In the genomic region with DNA sequence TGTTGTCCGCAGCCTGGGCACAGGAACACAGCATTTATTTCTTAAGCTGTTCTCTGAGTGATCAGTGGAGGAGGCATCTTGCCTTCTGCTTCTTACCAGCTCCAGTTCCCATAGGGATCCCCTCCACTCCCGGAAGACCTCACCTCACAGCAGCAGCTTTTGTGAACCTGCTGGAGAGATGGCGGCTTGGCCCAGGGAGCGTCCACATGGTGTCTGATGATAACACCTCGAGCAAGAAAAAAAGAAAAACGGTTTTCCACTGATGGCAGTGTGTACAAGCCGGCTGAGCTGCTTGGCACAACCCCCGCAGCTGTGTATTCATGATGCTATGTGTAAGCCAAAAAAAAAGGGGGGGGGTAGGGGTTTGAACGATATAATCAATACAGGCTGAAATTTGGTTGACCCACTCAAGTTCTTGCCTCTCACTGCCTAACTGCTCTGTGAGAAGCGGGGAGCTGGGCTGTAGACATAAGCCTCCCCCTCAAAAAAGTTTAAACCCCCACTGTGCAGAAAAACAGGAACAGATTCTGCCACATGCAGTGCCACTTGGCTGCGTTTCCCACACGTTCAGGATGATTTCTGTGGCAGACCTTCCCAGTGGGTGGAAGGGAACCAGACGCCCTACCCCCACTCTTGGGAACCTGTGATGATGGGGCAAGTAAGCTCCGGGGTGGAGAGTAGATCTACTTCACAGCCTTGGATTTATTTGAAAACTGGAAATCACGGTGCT, we compare ENCODE assay signal across 12 mouse cellular contexts.
DNase-seq lines count a peak whose midpoint lies in the region; ATAC-seq and TF ChIP-seq lines count a peak whose summit lies in the region.
"Had no signal": no experiment of that assay in that cellular context is flagged by ENCODE, and none has a peak within 500 bp of the region (broad histone marks: within the 10 kb centered on the region; RNA-seq: fewer than 3 reads in every experiment).

No protein-coding gene starts in this region.

- peak overlapping the region; percentile 47 for H3K27ac ChIP-seq in hindbrain, embryonic 14.5 days
- H3K27ac ChIP-seq in hindbrain, embryonic 12.5 days, result no peak overlapping the region
- peak overlapping the region; percentile 64 for H3K27ac ChIP-seq in forebrain, postnatal 0 days (ENCODE audit: low read depth, low read length)
- H3K27ac ChIP-seq in heart, embryonic 11.5 days (ENCODE audit: low read depth, low read length), result no peak overlapping the region
- no peak overlapping the region for H3K27ac ChIP-seq in kidney, embryonic 16.5 days (ENCODE audit: low read length)
- H3K27ac ChIP-seq: intestine, embryonic 15.5 days; liver, embryonic 13.5 days; midbrain, embryonic 12.5 days had no signal

- TF ChIP-seq CTCF in forebrain, postnatal 0 days (IDR thresholded peaks at IDR 0.05; ENCODE audit: low read depth), result no peak

- peak overlapping the region; percentile 19; the same call in 1 of the 2 replicates for H3K4me2 ChIP-seq in hindbrain, embryonic 14.5 days (replicated peaks)
- no peak overlapping the region for H3K4me2 ChIP-seq in hindbrain, embryonic 12.5 days (replicated peaks)
- peak overlapping the region; percentile 36; the same call in 1 of the 2 replicates for H3K4me2 ChIP-seq in forebrain, postnatal 0 days (ENCODE audit: low read depth)
- no peak overlapping the region for H3K4me2 ChIP-seq in heart, embryonic 11.5 days
- no peak overlapping the region for H3K4me2 ChIP-seq in kidney, embryonic 16.5 days (replicated peaks; ENCODE audit: low read depth, low read length)
- H3K4me2 ChIP-seq: intestine, embryonic 15.5 days; liver, embryonic 13.5 days; midbrain, embryonic 12.5 days had no signal

- H3K9me3 ChIP-seq in hindbrain, embryonic 14.5 days (ENCODE audit: control insufficient read depth, low read length), result no peaks in the 10 kb centered on the region
- no peaks in the 10 kb centered on the region for H3K9me3 ChIP-seq in hindbrain, embryonic 12.5 days (replicated peaks)
- no peaks in the 10 kb centered on the region for H3K9me3 ChIP-seq in forebrain, postnatal 0 days (ENCODE audit: low read length)
- H3K9me3 ChIP-seq in heart, embryonic 11.5 days (replicated peaks; ENCODE audit: control insufficient read depth, low read length), result no peaks in the 10 kb centered on the region
- H3K9me3 ChIP-seq in kidney, embryonic 16.5 days (ENCODE audit: low read length), result no peaks in the 10 kb centered on the region
- H3K9me3 ChIP-seq: intestine, embryonic 15.5 days; liver, embryonic 13.5 days; midbrain, embryonic 12.5 days had no signal

- no peak overlapping the region for H3K9ac ChIP-seq in hindbrain, embryonic 14.5 days
- no peak overlapping the region for H3K9ac ChIP-seq in hindbrain, embryonic 12.5 days
- H3K9ac ChIP-seq in forebrain, postnatal 0 days, result 0 out of 2 replicates have a peak overlapping the region, but pooled peaks have one; percentile 18
- no peak overlapping the region for H3K9ac ChIP-seq in heart, embryonic 11.5 days (ENCODE audit: low read depth, low read length)
- H3K9ac ChIP-seq in kidney, embryonic 16.5 days (replicated peaks; ENCODE audit: low read length), result no peak overlapping the region
- H3K9ac ChIP-seq: intestine, embryonic 15.5 days; liver, embryonic 13.5 days; midbrain, embryonic 12.5 days had no signal

- no peaks in the 10 kb centered on the region for H3K36me3 ChIP-seq in hindbrain, embryonic 14.5 days (replicated peaks; ENCODE audit: control insufficient read depth, insufficient read depth)
- no peaks in the 10 kb centered on the region for H3K36me3 ChIP-seq in hindbrain, embryonic 12.5 days
- no peaks in the 10 kb centered on the region for H3K36me3 ChIP-seq in forebrain, postnatal 0 days (ENCODE audit: insufficient read depth)
- H3K36me3 ChIP-seq in heart, embryonic 11.5 days (ENCODE audit: control insufficient read depth, insufficient read depth, low read length), result no peaks in the 10 kb centered on the region
- H3K36me3 ChIP-seq in kidney, embryonic 16.5 days (ENCODE audit: insufficient read depth, low read length), result no peaks in the 10 kb centered on the region
- H3K36me3 ChIP-seq: intestine, embryonic 15.5 days; liver, embryonic 13.5 days; midbrain, embryonic 12.5 days had no signal

- no peak overlapping the region for H3K4me3 ChIP-seq in hindbrain, embryonic 14.5 days (replicated peaks; ENCODE audit: low read length)
- H3K4me3 ChIP-seq in hindbrain, embryonic 12.5 days, result no peak overlapping the region
- no peak overlapping the region for H3K4me3 ChIP-seq in forebrain, postnatal 0 days (ENCODE audit: low read depth, low read length)
- no peak overlapping the region for H3K4me3 ChIP-seq in heart, embryonic 11.5 days (ENCODE audit: low read depth, low read length)
- no peak overlapping the region for H3K4me3 ChIP-seq in kidney, embryonic 16.5 days (ENCODE audit: low read length)
- H3K4me3 ChIP-seq: intestine, embryonic 15.5 days; liver, embryonic 13.5 days; midbrain, embryonic 12.5 days had no signal

- DNase-seq in hindbrain, embryonic 14.5 days (ENCODE audit: low spot score), result peak; percentile 57
- DNase-seq in forebrain, postnatal 0 days, result peak; percentile 81
- DNase-seq in layer of hippocampus, postnatal 36 days, result peak; percentile 83 to 87
- DNase-seq in right cerebral cortex, postnatal 14 days, result peak; percentile 77
- DNase-seq in urinary bladder, postnatal 25 days (ENCODE audit: low spot score), result no peak
- DNase-seq: liver, embryonic 13.5 days; spleen, adult 18-20 months had no signal

- 62% methylated on average over 15 of the region's 15 CpGs for WGBS in hindbrain, embryonic 14.5 days
- WGBS in hindbrain, embryonic 12.5 days, result 75% methylated on average over 15 of the region's 15 CpGs
- 34% methylated on average over 15 of the region's 15 CpGs for WGBS in forebrain, postnatal 0 days
- 71% methylated on average over 15 of the region's 15 CpGs for WGBS in heart, embryonic 11.5 days (ENCODE audit: insufficient replicate concordance)
- 84% methylated on average over 15 of the region's 15 CpGs for WGBS in kidney, embryonic 16.5 days

- peak; percentile 63; the same call in 1 of the 2 replicates for ATAC-seq in hindbrain, embryonic 14.5 days (ENCODE audit: low FRiP score)
- no peak for ATAC-seq in hindbrain, embryonic 12.5 days (ENCODE audit: low FRiP score)
- ATAC-seq in forebrain, postnatal 0 days, result peak; percentile 86
- no peak for ATAC-seq in heart, embryonic 11.5 days (replicated peaks; ENCODE audit: insufficient number of reproducible peaks, low FRiP score, low TSS enrichment)
- ATAC-seq in kidney, embryonic 16.5 days (ENCODE audit: low FRiP score, low TSS enrichment), result no peak
- ATAC-seq: intestine, embryonic 15.5 days had no signal

- no peaks in the 10 kb centered on the region for H3K27me3 ChIP-seq in hindbrain, embryonic 14.5 days (ENCODE audit: control insufficient read depth, insufficient read depth, low read length)
- H3K27me3 ChIP-seq in hindbrain, embryonic 12.5 days, result no peaks in the 10 kb centered on the region
- no peaks in the 10 kb centered on the region for H3K27me3 ChIP-seq in forebrain, postnatal 0 days (ENCODE audit: insufficient read depth, low read length)
- H3K27me3 ChIP-seq in heart, embryonic 11.5 days (ENCODE audit: control insufficient read depth, insufficient read depth, low read length), result no peaks in the 10 kb centered on the region
- H3K27me3 ChIP-seq in kidney, embryonic 16.5 days (ENCODE audit: insufficient read depth, low read length), result no peaks in the 10 kb centered on the region
- H3K27me3 ChIP-seq: intestine, embryonic 15.5 days; liver, embryonic 13.5 days; midbrain, embryonic 12.5 days had no signal

- H3K4me1 ChIP-seq in hindbrain, embryonic 14.5 days (replicated peaks; ENCODE audit: control insufficient read depth, insufficient read depth, low read length), result no peaks in the 10 kb centered on the region
- peaks cover 15% of the 10 kb centered on the region for H3K4me1 ChIP-seq in hindbrain, embryonic 12.5 days
- 0 out of 2 replicates have a peak, but pooled peaks cover 6% of the 10 kb centered on the region for H3K4me1 ChIP-seq in forebrain, postnatal 0 days (ENCODE audit: insufficient read depth)
- no peaks in the 10 kb centered on the region for H3K4me1 ChIP-seq in heart, embryonic 11.5 days (ENCODE audit: control insufficient read depth, insufficient read depth, low read length)
- H3K4me1 ChIP-seq in kidney, embryonic 16.5 days (ENCODE audit: insufficient read depth, low read length), result peaks cover 11% of the 10 kb centered on the region; the same call in 1 of the 2 replicates
- H3K4me1 ChIP-seq: intestine, embryonic 15.5 days; liver, embryonic 13.5 days had no signal

Comparison
In these comparisons a context has a peak if more than half of its experiments do, and no peak if none do; other contexts are left out.
1. ATAC-seq: peak in hindbrain, embryonic 14.5 days (single experiment) and forebrain, postnatal 0 days (single experiment); none in hindbrain, embryonic 12.5 days (single experiment), heart, embryonic 11.5 days (single experiment) and kidney, embryonic 16.5 days (single experiment).
2. H3K27ac ChIP-seq: peak in hindbrain, embryonic 14.5 days (single experiment) and forebrain, postnatal 0 days (single experiment); none in hindbrain, embryonic 12.5 days (single experiment), heart, embryonic 11.5 days (single experiment) and kidney, embryonic 16.5 days (single experiment).
3. H3K4me2 ChIP-seq: peak in hindbrain, embryonic 14.5 days (single experiment) and forebrain, postnatal 0 days (single experiment); none in hindbrain, embryonic 12.5 days (single experiment), heart, embryonic 11.5 days (single experiment) and kidney, embryonic 16.5 days (single experiment).